Mouse (Mus musculus) heart, adult 18-20 months (tissue): ENCODE measurements at regions not wholly inside any gene's neighbourhood (a gene's known extent, or its start where the extent isn't known, plus 50 kb on each side); places are given as distances from the start of the nearest gene placed in this dataset.

Source experiments
- DNase-seq, 2 experiments: peaks; one replicate each; pipeline ENCODE4 v3.0.0; 2021 to 2022; ENCODE audit warnings: mixed read lengths in 1 of 2

DNA sequence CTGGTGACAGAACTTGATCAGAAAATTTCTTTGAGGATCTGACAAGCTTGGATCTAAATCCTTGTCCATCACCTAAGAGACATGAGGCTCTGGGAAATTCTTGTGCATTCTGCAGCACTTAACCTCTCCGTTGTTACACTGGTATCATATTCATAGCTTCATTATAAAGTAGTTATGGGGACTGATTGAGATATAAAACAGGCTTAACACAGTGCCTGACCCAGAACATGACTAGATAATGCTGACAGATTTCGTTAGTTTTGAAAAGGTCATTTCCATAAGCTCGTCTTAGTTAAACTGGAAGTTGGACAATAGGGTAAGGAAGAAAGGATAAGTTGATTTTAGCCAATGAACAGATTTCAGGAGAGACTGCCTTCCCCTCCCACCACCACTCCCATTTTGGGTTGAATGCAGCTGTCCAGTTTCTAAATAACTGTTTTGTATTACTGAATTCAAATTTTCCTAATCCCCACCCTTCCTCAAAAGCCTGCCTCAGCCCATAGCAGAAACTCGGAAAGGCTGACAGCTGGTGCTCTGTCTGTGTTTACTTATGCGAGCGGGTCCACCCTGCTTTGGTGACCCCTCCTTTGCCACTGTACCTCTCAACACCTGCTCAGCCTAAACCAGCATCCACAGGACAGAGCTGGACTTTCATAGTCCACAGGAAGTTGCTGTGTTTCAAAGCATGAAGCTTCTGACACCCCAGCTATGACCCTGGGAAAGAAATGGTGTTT lies 340.8 kb downstream of the Pax1 start:
- DNase-seq = no peak

DNA sequence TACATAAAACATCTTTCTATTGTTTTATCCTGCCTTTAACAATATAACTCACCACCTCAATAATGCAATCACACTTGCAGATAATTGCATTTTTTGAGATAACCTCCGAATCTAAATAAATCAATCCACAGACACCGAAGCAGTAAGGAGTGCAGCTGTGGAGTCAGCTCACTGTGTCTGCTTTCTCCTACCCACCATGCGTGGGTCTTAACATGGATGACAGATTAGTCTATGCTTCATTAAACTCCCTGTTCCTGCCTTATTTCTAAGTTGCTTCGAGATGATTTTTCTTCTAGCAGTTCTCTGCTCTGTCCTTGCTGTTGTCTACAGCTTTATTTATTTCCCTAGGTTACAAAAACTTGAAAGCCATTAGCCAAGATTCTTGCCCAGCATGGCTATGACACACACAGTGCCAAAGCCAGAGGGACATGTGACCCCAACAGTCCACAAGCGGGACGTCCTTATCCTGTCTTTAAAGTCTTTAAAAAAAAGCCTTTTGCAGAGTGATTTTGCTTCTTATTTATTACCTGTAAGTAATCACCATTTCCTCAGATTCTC lies 337.9 kb downstream of the Pax1 start:
- no peak for DNase-seq

DNA sequence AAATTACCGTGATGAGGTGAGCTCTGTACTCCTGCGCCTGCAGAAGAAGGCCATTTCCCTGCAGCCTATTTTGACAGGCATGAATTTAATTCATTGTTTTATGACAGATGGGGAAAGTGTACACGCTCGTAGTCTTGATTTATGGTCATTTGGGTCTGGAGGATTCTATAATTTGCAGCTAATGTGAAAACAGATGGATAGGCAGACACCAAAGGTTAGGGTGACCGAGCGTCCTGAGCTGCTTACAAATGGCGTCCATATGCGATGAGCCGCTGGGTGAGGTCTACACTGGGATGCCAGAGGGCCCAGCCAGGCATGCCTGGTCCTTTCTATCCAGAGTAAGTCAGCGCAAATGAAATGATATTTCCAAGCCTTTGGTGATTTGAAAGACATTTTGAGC lies 330.2 kb downstream of the Pax1 start:
- DNase-seq = no peak

DNA sequence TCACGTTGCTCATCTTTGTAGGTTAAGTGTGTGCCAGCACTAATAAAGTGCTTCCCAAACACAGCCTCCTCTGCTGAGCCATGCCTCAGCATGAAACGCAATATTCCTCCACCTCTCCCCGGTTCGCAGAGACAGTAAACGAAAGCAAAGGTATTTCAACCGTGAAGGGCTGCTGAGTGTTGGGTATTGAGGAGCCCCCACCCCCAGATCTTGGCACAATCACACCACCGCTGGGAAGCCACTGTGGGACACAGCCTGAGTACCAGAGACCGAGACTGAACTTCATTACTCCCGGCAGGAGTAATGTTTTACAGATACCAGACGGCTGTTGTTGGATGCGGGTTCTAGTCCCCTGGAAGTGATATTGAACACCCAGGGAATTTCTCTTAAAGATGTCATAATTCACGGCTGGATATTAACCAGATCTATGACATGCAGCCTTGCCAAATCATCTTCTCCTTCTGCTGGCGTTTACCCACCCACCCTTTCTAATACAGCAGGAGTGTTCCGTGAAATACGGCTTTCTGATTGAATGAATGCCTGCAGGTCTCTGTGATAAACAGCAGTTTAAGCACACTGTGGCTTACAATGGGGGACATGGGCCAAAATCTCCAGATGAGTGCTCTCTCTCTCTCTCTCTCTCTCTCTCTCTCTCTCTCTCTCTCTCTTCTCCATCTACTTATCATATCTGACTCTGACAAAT lies 328.9 kb downstream of the Pax1 start:
- DNase-seq = no peak

DNA sequence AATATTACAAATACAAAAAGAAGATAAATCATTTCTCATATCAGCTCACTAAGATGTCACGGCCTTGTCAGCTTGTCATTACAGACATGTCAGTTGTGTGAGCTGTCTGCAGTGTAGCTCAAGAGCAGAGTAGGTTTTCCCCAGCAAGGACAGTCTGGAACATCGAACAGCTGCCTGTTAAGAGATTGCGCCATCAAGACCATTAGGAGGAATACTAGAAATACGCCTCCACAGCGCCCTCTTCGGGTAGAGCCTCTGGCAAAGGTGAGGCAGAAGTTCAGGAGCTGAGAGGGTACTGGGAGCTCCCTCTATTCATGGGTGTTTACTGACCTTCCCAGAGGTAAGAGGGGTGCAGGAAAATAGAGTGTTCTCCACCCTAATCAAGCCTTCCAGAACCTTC lies 327.0 kb downstream of the Pax1 start:
- peak; percentile 25 to 68 for DNase-seq

DNA sequence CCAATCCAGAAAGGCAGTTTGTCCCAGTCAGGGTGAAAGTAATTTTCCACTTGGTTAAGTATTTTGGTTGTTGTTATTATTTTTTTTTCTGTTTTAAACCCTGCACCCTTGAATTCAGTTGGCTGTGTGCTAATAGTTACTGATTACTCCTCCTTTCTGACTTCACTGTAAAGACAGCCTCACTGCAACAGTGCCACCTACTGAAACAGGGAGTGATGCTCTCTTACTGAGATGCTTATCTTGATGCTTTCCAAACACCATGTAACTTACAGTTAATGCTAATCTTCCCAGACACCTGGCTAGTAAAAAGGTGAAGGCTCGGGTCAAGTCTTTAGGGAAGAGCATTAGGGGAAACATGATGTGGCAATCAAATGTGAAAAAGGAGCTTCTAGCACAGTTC lies 294.9 kb downstream of the Pax1 start:
- no peak for DNase-seq

DNA sequence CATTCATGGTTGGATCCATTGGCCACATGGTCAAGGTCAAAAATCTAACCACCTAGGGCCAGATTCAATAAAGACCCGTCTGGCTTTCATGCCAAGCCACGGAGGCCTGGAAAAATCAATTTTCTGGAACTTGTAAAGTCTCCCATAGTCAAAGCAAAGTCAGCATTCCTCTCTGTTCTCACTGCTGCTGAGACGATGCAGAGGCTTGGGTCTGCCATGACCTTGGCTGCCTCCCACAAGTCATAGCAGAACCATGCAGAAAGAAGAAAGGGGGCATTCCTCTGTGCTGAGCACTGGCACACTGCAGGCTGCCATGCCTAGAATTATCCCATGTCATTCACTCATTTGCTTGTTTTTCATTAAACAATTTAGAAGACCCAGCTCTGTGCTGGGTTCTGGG lies 288.5 kb downstream of the Pax1 start:
- no peak for DNase-seq

DNA sequence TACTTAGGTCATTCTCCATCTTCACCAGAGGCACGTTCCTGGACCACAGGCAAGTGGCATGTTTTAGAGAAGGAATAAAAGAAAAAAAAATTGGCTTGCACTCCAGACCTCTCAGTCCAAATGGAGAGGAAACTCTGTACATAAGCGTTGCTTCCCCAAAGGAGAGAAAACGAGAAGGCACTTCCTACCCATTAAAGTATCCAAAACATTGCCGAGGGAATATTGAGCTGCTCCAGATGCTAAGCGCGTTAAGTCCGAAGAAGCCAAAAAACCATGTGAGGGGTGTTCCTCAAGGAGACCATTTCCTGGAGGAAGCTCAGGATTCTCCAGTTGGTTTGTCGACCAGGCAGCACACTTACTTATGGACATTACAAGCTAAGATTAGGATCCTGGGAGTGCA lies 286.2 kb downstream of the Pax1 start:
- no peak for DNase-seq

DNA sequence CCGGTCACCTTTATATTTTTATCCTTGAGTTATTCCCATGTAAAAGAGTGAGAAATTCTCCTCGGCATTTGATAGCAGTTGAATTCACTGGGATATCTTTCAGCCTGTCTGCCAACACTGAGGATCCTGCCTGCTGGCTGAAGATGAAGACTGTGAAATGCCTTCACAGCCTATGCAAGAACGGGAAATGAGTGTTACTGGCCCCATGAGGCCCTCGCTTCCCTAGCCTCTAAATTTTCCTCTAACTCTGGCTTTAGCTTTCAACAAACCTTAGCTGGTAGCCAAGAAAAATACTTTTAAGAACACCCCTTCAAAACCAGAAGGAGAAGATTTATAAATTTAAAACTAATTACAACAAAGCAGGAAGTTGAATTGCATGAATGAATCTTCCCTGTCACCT lies 285.8 kb downstream of the Pax1 start:
- DNase-seq = no peak

DNA sequence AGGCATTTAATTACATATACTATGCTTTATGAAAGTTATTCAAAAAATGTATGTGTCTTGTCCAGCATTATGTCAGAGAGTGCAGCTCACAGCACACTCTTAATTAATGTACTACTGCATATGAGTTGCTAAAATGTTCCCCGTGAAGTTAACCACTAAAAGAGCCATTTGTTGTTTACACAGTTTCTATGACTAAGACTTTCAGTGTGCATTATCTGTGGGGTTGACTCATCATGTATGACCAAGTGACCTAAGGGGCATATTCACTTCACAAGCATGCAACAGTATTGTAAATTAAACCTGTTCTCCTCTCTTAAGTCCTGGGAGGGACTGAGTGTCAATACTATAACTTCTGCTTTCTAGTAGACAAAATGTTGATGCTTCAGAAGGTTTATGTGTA lies 276.2 kb downstream of the Pax1 start:
- DNase-seq = no peak

DNA sequence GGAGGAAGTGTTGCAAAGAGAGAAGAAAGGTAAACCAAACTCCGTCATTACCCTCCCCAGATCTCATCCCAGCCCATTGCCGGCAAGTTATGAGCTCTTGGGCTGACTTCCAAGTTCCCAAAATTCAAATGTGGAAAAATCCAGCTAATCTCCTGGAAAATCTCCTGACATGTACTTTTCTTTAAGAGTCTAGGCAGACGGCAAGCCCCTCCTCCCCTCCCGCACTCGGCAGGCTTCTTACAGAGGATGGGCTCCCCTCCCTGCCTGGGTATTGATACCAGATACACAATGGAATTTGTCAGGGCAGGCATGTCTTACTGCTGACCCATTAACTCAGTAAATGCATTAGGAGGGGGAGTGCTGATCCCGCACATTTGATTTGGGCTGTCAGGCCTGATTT lies 271.0 kb downstream of the Pax1 start:
- no peak for DNase-seq

DNA sequence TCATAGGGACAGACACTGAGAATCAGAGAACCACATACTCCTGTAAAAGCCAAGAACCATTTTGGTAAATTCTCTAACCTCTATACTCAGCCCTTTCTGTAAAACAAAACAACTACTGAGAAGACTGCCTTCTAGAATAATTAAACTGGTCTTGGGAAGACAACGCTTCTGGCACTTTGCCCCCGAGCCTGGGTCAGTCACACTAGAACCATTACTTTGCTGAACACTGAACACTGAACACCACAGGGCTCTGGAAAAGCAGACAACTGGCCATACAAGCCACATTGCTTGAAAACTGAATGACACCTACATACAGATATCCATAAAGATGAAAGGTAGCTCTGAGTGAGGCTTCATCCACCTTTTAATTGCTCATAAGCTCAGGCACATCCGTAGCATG lies 268.0 kb downstream of the Pax1 start:
- no peak for DNase-seq

DNA sequence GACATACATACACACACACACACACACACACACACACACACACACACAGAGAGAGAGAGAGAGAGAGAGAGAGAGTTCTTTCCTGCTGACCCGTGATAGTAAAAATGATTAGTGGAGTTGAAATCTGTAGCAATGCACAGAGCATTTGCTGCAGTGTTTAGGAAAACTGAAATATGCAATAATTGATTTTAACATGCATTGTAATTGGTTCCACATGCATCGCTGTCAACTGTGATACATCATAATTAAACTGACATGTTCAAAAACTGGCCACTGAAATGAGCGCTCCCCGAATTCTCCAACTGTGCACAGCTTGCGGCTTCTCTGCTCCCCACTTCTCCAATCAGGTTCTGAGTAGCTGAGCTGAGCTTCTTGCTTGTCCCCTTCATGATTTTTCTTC lies 265.4 kb downstream of the Pax1 start:
- no peak for DNase-seq

DNA sequence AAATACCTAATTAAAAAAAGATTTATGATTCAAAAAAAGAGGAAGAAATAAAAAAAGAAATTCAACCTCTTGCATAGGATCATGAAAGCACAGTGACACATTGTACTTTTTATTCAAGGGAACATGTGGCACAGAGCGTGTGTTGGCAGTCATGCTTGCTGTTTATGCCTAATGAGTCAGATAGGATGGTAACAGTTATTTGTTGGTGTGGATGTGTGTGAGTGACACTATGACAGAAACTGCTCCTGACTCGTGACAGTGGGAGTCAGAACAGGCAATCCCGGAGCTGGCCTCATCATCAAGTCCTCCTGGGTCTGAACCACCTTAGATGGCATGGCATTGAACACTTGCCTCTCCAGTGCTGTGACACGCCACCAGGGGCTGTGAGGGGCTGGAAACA lies 261.4 kb downstream of the Pax1 start:
- DNase-seq = no peak

DNA sequence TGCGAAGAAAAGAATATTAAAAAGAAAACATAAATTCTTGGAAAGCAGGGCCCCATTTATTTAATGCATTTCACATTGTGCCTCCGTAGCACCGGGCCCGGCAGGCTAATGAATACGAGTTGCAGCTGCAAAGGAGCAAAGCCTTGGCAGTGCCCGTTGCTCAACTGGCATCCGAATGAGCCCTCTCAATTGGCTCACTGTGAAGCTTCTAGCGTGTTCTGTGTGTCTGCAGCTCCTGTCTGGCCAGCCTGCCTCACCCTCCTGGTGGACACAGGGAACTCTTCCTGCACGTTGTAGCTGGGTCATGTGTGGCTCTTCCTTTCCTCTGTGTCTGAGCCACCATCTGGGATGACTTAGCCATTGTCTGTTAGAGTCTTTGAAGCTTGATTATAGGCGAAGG lies 256.1 kb downstream of the Pax1 start:
- DNase-seq = no peak

DNA sequence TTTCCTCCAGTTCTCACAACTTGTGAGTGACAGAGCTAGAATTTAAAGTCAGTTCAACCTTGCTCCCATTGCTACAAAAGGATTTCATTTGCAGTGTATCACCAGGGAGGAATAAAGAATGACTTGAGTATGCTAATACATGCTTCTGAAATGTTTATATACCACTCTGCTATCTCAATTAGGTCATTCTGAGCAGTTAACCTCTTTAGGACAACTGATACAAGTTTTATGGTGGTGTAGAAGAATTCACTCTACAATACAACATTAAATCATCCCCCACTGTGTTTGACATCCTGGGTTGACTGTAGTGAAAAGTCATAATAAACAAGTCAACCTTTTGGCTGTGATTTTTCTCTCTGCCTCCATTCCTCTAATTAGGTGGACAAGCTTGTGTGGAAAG lies 248.6 kb downstream of the Pax1 start:
- DNase-seq = no peak

DNA sequence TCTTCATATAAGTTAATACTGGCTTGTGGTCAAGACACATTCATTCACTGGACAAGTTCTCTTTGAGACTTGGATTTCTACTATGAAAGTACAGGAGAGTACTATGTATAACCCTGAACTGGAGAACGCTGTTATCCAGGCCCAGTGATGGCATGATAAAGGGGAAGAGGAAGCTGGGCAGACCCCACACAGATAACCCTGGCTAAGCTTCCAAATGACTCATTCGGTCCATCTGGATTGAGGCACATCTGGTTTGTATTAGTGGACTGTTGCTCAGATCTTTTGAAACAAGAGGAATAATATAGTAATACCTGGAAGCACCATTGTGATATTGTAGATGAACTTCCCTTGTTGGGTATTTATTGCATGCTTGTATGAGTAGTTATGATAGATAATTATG lies 239.9 kb downstream of the Pax1 start:
- no peak for DNase-seq

DNA sequence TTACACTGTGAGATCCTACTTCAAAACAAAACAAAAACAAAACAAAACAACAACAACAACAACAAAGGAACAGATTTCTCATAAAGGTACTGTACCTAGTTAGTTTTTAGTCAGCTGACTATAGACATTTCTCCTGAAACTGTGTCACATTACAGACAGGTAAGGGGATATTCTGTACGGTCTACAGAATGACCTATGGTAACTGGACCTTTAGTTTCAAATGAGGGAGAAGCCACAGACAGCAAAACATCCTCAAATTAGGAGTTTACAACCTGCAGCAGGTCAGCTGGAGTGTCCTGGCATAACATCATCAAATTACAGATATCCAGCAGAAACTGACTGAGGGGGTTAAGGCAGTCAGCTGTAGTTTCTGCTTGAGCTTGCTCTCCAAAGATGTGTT lies 210.7 kb downstream of the Pax1 start:
- no peak for DNase-seq

DNA sequence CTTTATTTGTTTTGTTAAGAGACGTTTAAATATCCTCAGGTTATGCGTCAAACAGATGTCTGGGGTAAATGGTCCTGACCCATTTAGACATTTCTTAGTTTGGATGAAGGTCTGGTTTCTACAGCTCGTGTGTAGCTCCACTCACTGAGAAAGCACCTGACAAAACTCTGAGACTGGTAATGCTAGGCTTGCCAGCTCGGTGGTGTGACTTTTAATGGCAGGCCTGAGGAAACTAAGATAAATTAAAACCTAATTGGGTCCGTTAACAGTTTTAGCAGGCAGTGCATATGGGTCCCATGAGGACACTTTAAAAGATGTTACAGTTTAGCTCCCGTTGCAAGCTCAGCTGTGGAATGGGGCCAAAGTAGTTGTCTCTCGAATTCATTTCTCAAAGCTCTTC lies 199.5 kb downstream of the Pax1 start:
- DNase-seq = no peak

DNA sequence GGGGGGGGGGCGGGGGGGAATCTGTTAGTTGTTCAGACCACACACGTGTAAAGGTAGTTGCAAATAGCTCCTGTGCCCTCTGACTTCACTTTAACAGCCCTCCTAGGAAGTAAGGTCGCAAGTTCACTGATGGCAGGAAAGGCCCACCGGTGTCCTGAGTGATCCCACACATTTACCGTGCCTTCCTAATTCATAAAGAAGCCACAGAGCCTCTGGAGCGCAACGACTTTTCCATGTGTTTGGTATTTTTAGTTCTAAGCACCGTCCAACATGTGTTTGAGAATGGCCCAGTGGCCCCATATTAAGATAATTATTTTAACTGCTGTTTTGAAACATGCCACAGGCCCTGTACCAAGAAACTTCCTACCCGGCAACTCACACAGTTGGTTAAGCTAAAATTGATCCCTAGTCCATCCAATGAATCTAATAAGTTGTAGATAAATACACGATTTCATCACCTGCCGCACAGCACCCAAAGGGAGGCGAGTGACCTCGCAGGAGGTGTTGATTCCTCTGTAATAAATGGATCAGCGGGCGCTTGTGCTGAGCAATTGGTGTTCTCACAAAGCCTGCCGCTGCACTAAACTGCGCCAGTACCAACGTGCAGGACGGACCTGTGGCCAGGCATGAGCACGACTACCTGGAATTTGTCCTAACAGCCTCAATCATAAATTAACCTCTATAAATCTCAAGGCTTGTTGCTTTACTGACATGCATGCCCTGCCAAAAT lies 198.9 kb downstream of the Pax1 start:
- DNase-seq = no peak

DNA sequence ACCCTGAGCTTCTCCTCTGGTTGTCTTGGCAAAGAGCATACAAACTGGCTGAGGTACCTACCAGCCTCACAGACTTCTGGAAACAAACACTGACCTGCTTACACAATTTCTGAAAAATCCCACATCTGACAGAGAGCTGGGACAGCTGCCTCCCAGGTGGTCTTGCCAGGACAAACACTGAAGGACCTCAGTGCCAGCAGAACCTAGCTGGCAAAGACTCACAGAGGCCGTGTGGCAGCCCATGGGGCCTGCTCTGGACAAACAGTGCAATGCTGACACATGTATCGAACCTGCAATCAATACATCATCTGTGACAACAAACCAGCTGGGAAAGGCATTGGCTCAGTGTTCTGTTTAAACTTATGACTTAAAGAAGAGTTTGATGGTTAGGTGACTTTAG lies 167.4 kb downstream of the Pax1 start:
- no peak for DNase-seq

DNA sequence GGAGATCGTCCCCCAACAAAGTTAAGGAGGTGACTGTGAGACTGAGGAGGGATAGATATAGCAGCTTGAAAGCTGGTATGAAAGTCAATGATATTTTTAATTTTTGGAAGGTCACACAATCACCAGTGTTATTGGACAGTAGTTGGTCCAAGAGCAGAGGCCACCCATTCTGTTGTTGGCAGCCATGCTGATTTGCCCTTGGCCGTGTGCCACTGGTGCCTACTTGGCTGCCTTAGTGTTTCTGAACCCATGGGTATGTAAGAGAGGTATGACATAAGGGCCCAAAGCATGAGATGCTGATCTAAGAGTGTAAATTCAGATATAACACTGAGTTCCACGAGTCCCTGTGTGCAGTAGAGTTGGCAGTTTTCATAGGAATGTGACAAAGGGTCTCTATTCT lies 153.7 kb downstream of the Pax1 start:
- DNase-seq = peak; percentile 34 to 41

DNA sequence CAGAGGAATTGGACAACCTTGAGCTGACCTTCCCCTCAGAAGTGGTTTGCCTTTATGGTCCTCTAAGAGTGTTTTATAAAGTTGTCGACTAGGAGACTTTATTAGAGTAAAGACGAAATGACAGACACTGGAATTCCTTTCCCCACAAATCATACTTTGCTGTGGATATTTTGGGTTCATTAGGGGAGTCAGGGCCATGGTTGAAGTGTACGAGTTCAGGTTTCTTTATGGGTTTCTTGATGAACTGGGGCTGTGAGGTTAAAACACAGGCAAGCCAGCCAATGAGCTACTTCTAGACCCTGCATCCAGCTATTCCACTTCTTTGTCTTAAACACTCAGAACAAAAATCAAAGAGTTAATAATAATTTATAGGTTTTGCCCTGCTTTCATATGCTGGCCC lies 153.0 kb downstream of the Pax1 start:
- DNase-seq = no peak
